Mouse (Mus musculus): ENCODE results near the gene Gm21985. TPM values are rescaled to one million over a fixed set of nuclear protein-coding genes. Genes with fewer than 3 reads are reported as not detected.
A peak's percentile ranks its signal among the peaks of the same experiment; 100 is the strongest.

Gm21985 gene
- polyA plus RNA-seq, 1 experiment from 2014 or later = not detected

DNA sequence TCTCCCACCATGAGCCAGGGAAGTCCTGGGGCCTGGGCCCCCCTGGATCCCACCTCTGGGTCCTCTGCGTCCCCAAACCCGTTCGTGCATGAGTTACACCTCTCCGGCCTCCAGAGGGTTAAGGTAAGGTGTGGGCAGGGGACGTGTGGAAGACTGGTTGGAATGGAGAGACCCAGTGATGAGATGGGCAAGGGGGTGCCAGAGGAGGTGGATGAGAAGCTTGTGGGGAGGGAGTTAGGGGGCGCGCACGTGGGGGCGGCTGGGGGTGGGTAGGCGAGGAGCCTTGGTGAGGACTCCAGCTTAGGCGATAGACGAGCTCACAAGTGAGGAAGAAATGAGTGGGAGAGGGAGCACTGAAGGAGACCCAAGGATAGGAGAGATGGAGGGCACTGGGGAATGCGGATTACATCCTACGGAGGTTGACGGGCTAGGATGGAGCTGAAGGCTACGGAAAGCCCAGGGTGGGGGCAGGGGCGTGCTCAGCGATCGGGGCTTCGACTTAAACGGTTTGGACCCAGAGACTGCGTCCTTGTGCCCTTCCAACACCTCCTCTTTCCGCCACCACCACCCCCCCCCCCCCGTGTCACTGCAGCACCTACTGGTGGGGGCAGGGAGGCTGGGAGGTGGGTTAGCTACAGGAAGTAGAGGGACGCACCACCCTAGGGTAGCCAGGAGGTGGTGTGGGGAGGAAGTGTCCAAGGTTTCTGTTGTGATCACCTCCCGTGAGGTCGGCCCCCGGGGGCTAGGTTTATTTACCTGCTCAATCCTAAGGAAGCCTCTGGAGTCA, 26.0 kb upstream of the Gm21985 start:
- Histone ChIP-seq H3K4me1 (ENCODE audit: control insufficient read depth, insufficient read depth, low read length) (peaks cover 5% of the 10 kb centered on the region; the same call in 1 of the 2 replicates), H3K9ac (ENCODE audit: low read depth, low read length) (peak overlapping the region; percentile 86), H3K27me3 (replicated peaks; ENCODE audit: control insufficient read depth, insufficient read depth, low read length) (no peaks in the 10 kb centered on the region), H3K9me3 (ENCODE audit: control insufficient read depth, low read length) (no peaks in the 10 kb centered on the region), H3K27ac (ENCODE audit: low read length) (peak overlapping the region; percentile 93), H3K36me3 (ENCODE audit: control insufficient read depth, insufficient read depth, low read length) (no peaks in the 10 kb centered on the region), H3K4me2 (ENCODE audit: low read depth, low read length) (peak overlapping the region; percentile 95), H3K4me3 (ENCODE audit: low read length) (peak overlapping the region; percentile 92)
- under 1% methylated on average over 28 of the region's 28 CpGs for WGBS
- peak; percentile 37 for ATAC-seq

DNA sequence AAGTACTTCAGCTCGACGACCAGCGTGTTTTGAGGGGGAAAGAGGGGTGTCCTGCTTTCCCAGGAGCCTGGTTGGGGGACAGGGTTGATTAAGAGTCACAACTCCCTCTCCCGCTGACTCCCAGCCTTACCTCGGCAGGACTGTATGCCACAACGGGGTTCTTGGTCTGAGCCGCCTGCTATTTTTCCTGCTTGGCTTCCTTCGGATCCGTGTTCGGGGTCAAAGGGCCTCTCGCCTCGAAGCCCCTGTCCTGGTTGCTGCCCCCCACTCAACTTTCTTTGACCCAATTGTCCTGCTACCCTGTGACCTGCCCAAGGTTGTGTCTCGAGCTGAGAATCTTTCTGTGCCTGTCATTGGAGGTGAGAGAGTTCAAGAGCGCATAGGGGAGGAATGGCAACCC, 24.3 kb upstream of the Gm21985 start:
- H3K4me2 ChIP-seq (ENCODE audit: low read depth, low read length) = no peak overlapping the region
- H3K4me1 ChIP-seq (ENCODE audit: control insufficient read depth, insufficient read depth, low read length) = peaks cover 8% of the 10 kb centered on the region; the same call in 1 of the 2 replicates
- H3K36me3 ChIP-seq (ENCODE audit: control insufficient read depth, insufficient read depth, low read length) = no peaks in the 10 kb centered on the region
- H3K9me3 ChIP-seq (ENCODE audit: control insufficient read depth, low read length) = no peaks in the 10 kb centered on the region
- no peak for ATAC-seq
- H3K4me3 ChIP-seq (ENCODE audit: low read length) = no peak overlapping the region
- no peaks in the 10 kb centered on the region for H3K27me3 ChIP-seq (replicated peaks; ENCODE audit: control insufficient read depth, insufficient read depth, low read length)
- no peak overlapping the region for H3K9ac ChIP-seq (ENCODE audit: low read depth, low read length)
- no peak overlapping the region for H3K27ac ChIP-seq (ENCODE audit: low read length)
- 79% methylated on average over 14 of the region's 14 CpGs for WGBS

DNA sequence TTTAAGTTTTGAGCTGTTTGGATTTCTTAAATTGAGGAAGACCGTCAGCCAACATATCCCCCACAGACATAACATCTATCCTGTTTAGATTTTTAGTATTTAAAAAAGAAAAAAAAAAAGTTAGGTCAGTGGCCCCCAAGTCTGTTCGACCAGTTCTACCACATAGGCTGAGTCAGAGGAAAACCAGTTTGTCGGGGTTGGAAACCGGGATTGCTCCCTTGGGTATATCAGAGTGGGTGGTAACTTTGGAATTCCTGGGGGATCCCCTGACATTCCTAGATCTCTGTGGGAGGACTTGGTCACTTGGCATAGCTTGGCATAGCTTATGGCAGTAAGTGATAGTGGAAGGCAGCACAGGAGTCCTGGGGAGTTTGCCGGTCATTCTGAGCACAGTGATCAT, 20.8 kb upstream of the Gm21985 start:
- Histone ChIP-seq H3K4me1 (ENCODE audit: control insufficient read depth, insufficient read depth, low read length) (peaks cover 6% of the 10 kb centered on the region; the same call in 1 of the 2 replicates), H3K9me3 (ENCODE audit: control insufficient read depth, low read length) (no peaks in the 10 kb centered on the region), H3K9ac (ENCODE audit: low read depth, low read length) (no peak overlapping the region), H3K27ac (ENCODE audit: low read length) (no peak overlapping the region), H3K27me3 (replicated peaks; ENCODE audit: control insufficient read depth, insufficient read depth, low read length) (no peaks in the 10 kb centered on the region), H3K4me2 (ENCODE audit: low read depth, low read length) (no peak overlapping the region), H3K36me3 (ENCODE audit: control insufficient read depth, insufficient read depth, low read length) (no peaks in the 10 kb centered on the region), H3K4me3 (ENCODE audit: low read length) (no peak overlapping the region)
- WGBS = 60% methylated on average over 5 of the region's 5 CpGs
- ATAC-seq = peak; percentile 44; the same call in 1 of the 2 replicates

DNA sequence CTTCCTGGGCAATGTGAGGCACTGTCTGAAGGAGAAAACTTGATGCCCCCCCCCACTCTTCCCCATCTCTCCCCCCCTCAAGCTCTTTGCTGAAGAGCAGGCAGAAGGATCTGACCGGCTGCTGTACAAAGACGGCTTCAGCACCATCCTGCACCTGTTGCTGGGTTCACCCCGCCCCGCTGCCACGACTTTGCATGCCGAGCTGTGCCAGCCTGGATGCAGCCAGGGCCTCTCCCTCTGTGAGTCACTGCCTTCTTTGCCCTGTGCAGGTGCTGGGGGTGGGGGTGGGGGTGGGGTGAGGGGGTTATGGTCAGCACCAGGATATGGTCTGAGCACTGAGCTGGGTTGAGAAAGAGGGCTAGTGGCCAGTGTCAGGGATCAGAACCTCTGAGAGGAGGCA, 19.9 kb upstream of the Gm21985 start:
- WGBS = 80% methylated on average over 6 of the region's 6 CpGs
- no peaks in the 10 kb centered on the region for H3K36me3 ChIP-seq (ENCODE audit: control insufficient read depth, insufficient read depth, low read length)
- no peak overlapping the region for H3K4me3 ChIP-seq (ENCODE audit: low read length)
- no peak overlapping the region for H3K9ac ChIP-seq (ENCODE audit: low read depth, low read length)
- H3K27ac ChIP-seq (ENCODE audit: low read length) = no peak overlapping the region
- ATAC-seq = 0 out of 2 replicates have a peak, but pooled peaks have one; percentile 6
- no peaks in the 10 kb centered on the region for H3K9me3 ChIP-seq (ENCODE audit: control insufficient read depth, low read length)
- H3K27me3 ChIP-seq (replicated peaks; ENCODE audit: control insufficient read depth, insufficient read depth, low read length) = no peaks in the 10 kb centered on the region
- no peak overlapping the region for H3K4me2 ChIP-seq (ENCODE audit: low read depth, low read length)
- peaks cover 6% of the 10 kb centered on the region; the same call in 1 of the 2 replicates for H3K4me1 ChIP-seq (ENCODE audit: control insufficient read depth, insufficient read depth, low read length)

DNA sequence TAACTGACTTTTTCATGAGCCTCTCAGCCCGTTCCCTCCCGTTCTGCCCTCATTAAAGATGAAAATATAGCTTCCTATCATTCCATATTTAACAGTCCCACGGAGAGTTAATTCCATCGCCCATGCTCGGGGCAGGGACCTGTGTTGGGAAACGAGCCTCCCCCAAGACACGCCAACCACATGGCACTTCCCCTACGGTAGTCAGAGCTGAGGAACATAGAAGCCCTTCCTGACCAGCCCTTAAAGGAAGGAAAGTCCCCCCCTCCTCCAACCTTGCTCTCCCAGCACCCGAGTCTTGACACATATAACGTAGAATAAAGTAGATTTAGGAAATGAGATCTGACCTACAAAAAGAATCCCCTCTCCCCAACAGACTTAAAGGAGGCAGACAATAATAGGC, 18.8 kb upstream of the Gm21985 start:
- no peak overlapping the region for H3K4me2 ChIP-seq (ENCODE audit: low read depth, low read length)
- 85% methylated on average over 10 of the region's 10 CpGs for WGBS

DNA sequence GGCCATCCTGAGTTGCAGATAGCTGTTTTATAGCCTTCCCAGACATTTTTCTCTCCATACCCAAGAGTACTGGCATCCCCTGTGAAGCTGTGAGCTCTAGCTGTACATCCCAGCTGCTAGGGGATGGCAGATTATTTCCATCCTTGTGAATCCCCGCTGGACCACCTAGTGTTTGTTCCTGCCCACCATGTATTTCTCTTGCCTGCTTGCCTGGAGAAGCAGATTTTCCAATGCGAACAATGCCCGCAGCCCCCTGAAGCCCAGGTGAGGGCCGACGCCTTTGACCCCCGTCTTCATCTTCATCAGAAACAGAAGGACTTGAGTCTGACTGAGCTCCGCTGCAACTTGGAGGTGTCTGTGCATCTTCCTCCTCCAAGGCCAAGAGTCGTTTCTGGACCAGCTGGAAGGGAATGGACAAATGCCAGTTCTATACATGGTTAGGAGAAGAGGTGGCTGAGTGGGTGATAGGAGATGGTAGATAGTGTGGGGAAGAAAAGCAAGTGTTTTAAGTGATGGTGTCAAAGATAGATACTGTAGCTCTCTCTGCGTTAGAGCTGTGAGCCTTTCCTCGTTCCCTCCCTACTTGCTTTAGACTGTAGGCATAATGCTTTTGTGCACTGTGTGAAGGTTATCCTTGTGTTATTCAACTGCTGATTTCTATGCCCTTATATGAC, 16.2 kb upstream of the Gm21985 start:
- H3K27ac ChIP-seq (ENCODE audit: low read length) = no peak overlapping the region
- H3K9me3 ChIP-seq (ENCODE audit: control insufficient read depth, low read length) = no peaks in the 10 kb centered on the region
- ATAC-seq = no peak
- H3K4me3 ChIP-seq (ENCODE audit: low read length) = no peak overlapping the region
- H3K9ac ChIP-seq (ENCODE audit: low read depth, low read length) = no peak overlapping the region
- 91% methylated on average over 10 of the region's 10 CpGs for WGBS
- 0 out of 2 replicates have a peak, but pooled peaks cover 3% of the 10 kb centered on the region for H3K4me1 ChIP-seq (ENCODE audit: control insufficient read depth, insufficient read depth, low read length)
- H3K36me3 ChIP-seq (ENCODE audit: control insufficient read depth, insufficient read depth, low read length) = no peaks in the 10 kb centered on the region
- H3K27me3 ChIP-seq (replicated peaks; ENCODE audit: control insufficient read depth, insufficient read depth, low read length) = no peaks in the 10 kb centered on the region
- H3K4me2 ChIP-seq (ENCODE audit: low read depth, low read length) = no peak overlapping the region

More for the DNA sequence above, 18.8 kb upstream of the Gm21985 start:
- Histone ChIP-seq H3K36me3 (ENCODE audit: control insufficient read depth, insufficient read depth, low read length) (no peaks in the 10 kb centered on the region), H3K4me1 (ENCODE audit: control insufficient read depth, insufficient read depth, low read length) (peaks cover 3% of the 10 kb centered on the region; the same call in 1 of the 2 replicates), H3K9ac (ENCODE audit: low read depth, low read length) (no peak overlapping the region), H3K9me3 (ENCODE audit: control insufficient read depth, low read length) (no peaks in the 10 kb centered on the region), H3K27ac (ENCODE audit: low read length) (no peak overlapping the region), H3K4me3 (ENCODE audit: low read length) (no peak overlapping the region), H3K27me3 (replicated peaks; ENCODE audit: control insufficient read depth, insufficient read depth, low read length) (no peaks in the 10 kb centered on the region)
- no peak for ATAC-seq

DNA sequence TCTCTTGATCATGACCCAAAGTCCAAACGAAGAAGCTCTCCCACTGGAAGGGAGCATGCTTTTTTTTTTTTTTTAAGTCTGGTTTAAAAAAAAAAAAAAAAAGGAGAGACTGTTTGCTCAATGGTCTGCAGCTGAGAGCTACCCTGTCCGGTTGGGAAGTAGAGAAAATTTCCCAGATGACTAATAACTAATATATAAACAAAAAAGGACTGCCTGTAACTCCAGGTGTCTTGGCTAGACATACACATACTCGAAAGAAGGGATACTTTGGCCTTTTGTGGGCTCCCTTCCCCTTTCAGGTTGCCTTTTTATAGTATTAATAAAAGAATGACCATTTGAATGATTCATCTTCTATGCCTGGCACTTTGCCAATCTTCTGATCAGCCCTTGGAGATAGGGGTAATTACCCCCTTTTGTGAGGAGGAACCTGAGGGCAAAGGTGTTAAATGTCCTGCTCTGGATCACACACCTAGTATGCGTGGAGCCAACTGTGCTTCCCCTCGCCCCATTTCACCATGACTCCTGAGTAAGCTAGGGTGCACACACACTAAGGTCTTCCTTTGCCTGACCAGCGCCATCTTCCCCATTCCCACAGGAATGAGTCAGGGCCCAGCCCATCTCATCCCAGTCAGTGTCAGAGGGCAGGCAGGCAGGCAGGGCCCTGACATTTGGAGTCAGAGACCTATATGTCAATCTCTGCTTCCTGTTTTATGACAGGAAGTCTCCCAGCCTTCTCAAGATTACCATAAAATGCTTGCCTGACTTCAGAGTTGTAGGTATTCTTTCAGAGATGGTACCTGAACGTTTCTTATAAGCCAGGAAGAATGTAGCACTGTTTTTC, 11.2 kb upstream of the Gm21985 start:
- Histone ChIP-seq H3K9ac (ENCODE audit: low read depth, low read length) (no peak overlapping the region), H3K36me3 (ENCODE audit: control insufficient read depth, insufficient read depth, low read length) (no peaks in the 10 kb centered on the region), H3K27ac (ENCODE audit: low read length) (peak overlapping the region; percentile 58), H3K4me2 (ENCODE audit: low read depth, low read length) (no peak overlapping the region), H3K4me3 (ENCODE audit: low read length) (no peak overlapping the region), H3K4me1 (ENCODE audit: control insufficient read depth, insufficient read depth, low read length) (no peaks in the 10 kb centered on the region), H3K9me3 (ENCODE audit: control insufficient read depth, low read length) (no peaks in the 10 kb centered on the region), H3K27me3 (replicated peaks; ENCODE audit: control insufficient read depth, insufficient read depth, low read length) (no peaks in the 10 kb centered on the region)
- 45% methylated on average over 7 of the region's 7 CpGs for WGBS
- ATAC-seq = peak; percentile 85

DNA sequence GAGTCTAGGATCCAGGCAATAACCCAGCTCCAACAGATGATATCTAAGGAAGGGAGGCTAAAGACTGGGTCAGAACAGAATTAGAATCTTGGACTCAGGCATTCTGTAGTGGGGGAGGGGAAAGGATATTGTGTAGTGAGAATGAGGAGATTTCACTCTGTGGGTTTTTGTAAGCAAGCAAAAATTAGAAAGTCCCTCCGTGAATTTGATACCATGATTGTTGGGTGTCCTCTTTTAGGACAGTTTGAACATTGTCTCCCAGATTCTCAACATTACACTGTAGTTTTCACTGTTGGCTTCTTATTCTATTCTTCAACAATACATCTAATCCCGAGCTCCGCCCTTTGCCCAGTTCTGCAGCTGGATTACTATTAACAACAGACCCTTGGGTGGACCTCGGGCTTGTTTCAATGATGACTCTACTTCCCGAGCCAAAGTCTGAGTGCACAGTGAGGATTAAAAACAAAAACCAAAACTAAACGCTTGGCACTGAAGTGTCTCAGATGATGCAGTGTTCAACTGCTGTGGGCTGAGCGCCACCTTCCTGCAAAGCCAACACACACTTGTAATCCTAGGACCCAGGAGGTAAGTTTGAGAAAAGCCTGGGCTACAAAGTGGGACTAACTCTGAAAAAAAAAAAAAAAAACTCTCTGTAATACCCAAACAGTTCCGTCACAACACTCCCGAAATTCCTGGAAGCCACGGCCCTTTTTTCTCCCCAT, 6.7 kb upstream of the Gm21985 start, which contains the start of gene Nutm1:
Gene Nutm1 (minus strand): TSS at position 51 of the 722 bp plus-strand sequence.
- no peak for ATAC-seq
- WGBS = 73% methylated on average over 10 of the region's 10 CpGs

More for the DNA sequence above, 6.7 kb upstream of the Gm21985 start, which contains the start of gene Nutm1:
- Histone ChIP-seq H3K4me1 (ENCODE audit: control insufficient read depth, insufficient read depth, low read length) (peaks cover 7% of the 10 kb centered on the region), H3K9ac (ENCODE audit: low read depth, low read length) (no peak within 1 kb of the TSS), H3K27ac (ENCODE audit: low read length) (no peak within 1 kb of the TSS), H3K4me3 (ENCODE audit: low read length) (no peak within 1 kb of the TSS), H3K9me3 (ENCODE audit: control insufficient read depth, low read length) (no peaks in the 10 kb centered on the region), H3K4me2 (ENCODE audit: low read depth, low read length) (no peak within 1 kb of the TSS), H3K27me3 (replicated peaks; ENCODE audit: control insufficient read depth, insufficient read depth, low read length) (no peaks in the 10 kb centered on the region), H3K36me3 (ENCODE audit: control insufficient read depth, insufficient read depth, low read length) (no peaks in the 10 kb centered on the region)
